Comparison of ENCODE assay signal across 21 mouse cellular contexts in genomic region chr9:89946830-89947229, GRCm38 (mm10). TPM values are rescaled to one million over a fixed set of nuclear protein-coding genes. Genes with fewer than 3 reads are reported as not detected.
"Had no signal": no experiment of that assay in that cellular context is flagged by ENCODE, and none has a peak within 500 bp of the region (broad histone marks: within the 10 kb centered on the region; RNA-seq: fewer than 3 reads in every experiment).

No protein-coding gene starts in this region.

- H3K36me3 ChIP-seq: limb, embryonic 13.5 days; liver, embryonic 13.5 days; midbrain, embryonic 13.5 days; neural tube, embryonic 12.5 days had no signal

- H3K9me3 ChIP-seq: limb, embryonic 13.5 days; liver, embryonic 13.5 days; midbrain, embryonic 13.5 days; neural tube, embryonic 12.5 days had no signal

- H3K4me2 ChIP-seq: limb, embryonic 13.5 days; liver, embryonic 13.5 days; lung, embryonic 14.5 days; midbrain, embryonic 13.5 days; neural tube, embryonic 12.5 days had no signal

- H3K4me1 ChIP-seq: limb, embryonic 13.5 days; liver, embryonic 13.5 days; midbrain, embryonic 13.5 days; neural tube, embryonic 12.5 days had no signal

- H3K27me3 ChIP-seq: limb, embryonic 13.5 days; liver, embryonic 13.5 days; midbrain, embryonic 13.5 days; neural tube, embryonic 12.5 days had no signal

- ATAC-seq: inflammation-experienced regulatory T-cells, adult 6 months; intestine, embryonic 16.5 days; lung, postnatal 0 days; midbrain, embryonic 13.5 days had no signal

- H3K9ac ChIP-seq: limb, embryonic 13.5 days; liver, embryonic 13.5 days; lung, embryonic 14.5 days; midbrain, embryonic 13.5 days; neural tube, embryonic 12.5 days had no signal

- H3K4me3 ChIP-seq: layer of hippocampus, adult 2 months; left cerebral cortex, adult 2 months; limb, embryonic 13.5 days; liver, embryonic 13.5 days; midbrain, embryonic 13.5 days; neural tube, embryonic 12.5 days had no signal

- H3K27ac ChIP-seq: layer of hippocampus, adult 2 months; left cerebral cortex, adult 2 months; limb, embryonic 13.5 days; liver, embryonic 13.5 days; midbrain, embryonic 13.5 days; neural tube, embryonic 12.5 days had no signal

- DNase-seq: kidney, adult 18-20 months; kidney, adult 9 months; kidney, postnatal 14 days; kidney, postnatal 4 days; layer of hippocampus, postnatal 36 days; liver; liver, embryonic 13.5 days; lung, embryonic 14.5 days; lung, postnatal 36 days; retina, postnatal 1 day; thymus, adult 18-20 months; thymus, postnatal 36 days had no signal

RNA-seq across cellular contexts. Expression of gene Rasgrf1, which starts 37.1 kb away (rescaled TPM):
- total RNA-seq: neutrophil, adult 5-6 weeks had no signal
- polyA plus RNA-seq: liver, embryonic 13.5 days had no signal
